Mouse (Mus musculus): ENCODE measurements around the gene Pam. TPM values are rescaled to one million over a fixed set of nuclear protein-coding genes. Genes with fewer than 3 reads are reported as not detected.

Gene Pam
- total and polyA plus RNA-seq, 2 experiments from 2014 or later: 46.6 to 125 TPM

GRCm38 (mm10) chr1:98053447-98053846 lies 42.0 kb downstream of the Pam start:
- WGBS: 38% methylated on average over 2 of the region's 2 CpGs
- TF ChIP-seq CTCF (IDR thresholded peaks at IDR 0.05): peak; percentile 60
- DNase-seq (ENCODE audit: low spot score) (no peak), ATAC-seq (ENCODE audit: low FRiP score) (0 out of 2 replicates have a peak, but pooled peaks have one; percentile 66)
- no peak overlapping the region for H3K4me3 ChIP-seq (ENCODE audit: low read depth, low read length)
- H3K4me1 ChIP-seq (ENCODE audit: insufficient read depth, low read length): no peaks in the 10 kb centered on the region
- H3K36me3 ChIP-seq (ENCODE audit: insufficient read depth, low read length): no peaks in the 10 kb centered on the region
- H3K9me3 ChIP-seq (ENCODE audit: low read length): no peaks in the 10 kb centered on the region
- no peak overlapping the region for H3K9ac ChIP-seq (replicated peaks; ENCODE audit: low read length, poor library complexity, severe bottlenecking)
- no peak overlapping the region for H3K4me2 ChIP-seq (ENCODE audit: low read depth, low read length, poor library complexity, severe bottlenecking)
- H3K27ac ChIP-seq (ENCODE audit: low read depth, low read length): no peak overlapping the region
- H3K27me3 ChIP-seq (ENCODE audit: insufficient read depth, low read length): no peaks in the 10 kb centered on the region

DNA sequence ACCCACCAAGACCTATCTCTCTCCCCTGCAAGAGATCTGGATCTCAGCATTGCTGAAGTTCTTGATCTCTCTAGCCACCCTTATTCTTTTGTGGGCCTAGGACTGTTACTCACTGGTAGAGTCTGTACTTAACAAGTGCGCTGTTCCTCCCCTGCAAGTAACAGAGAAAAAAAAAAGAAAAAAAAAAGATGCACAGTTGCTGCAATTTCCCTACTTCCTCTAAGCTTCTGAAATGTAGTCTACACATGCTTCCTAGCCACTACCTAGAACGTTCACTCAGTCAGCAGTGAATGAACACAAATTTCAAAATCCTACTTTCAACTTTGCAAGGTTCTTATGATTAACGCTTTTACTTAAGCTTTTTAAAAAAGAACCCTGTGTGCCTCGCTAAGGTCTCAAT lies 42.7 kb downstream of the Pam start:
- WGBS: 85% methylated on average over 4 of the region's 4 CpGs

GRCm38 (mm10) chr1:98051039-98051438 lies 44.4 kb downstream of the Pam start:
- no peak overlapping the region for H3K27ac ChIP-seq (ENCODE audit: low read depth, low read length)
- no peaks in the 10 kb centered on the region for H3K27me3 ChIP-seq (ENCODE audit: insufficient read depth, low read length)
- H3K9ac ChIP-seq (replicated peaks; ENCODE audit: low read length, poor library complexity, severe bottlenecking): no peak overlapping the region
- no peak for TF ChIP-seq CTCF (IDR thresholded peaks at IDR 0.05)
- DNase-seq (ENCODE audit: low spot score) (no peak), ATAC-seq (ENCODE audit: low FRiP score) (no peak)
- no peak overlapping the region for H3K4me3 ChIP-seq (ENCODE audit: low read depth, low read length)
- 0 out of 2 replicates have a peak, but pooled peaks cover 3% of the 10 kb centered on the region for H3K4me1 ChIP-seq (ENCODE audit: insufficient read depth, low read length)
- no peak overlapping the region for H3K4me2 ChIP-seq (ENCODE audit: low read depth, low read length, poor library complexity, severe bottlenecking)
- H3K36me3 ChIP-seq (ENCODE audit: insufficient read depth, low read length): no peaks in the 10 kb centered on the region
- 58% methylated on average over 3 of the region's 3 CpGs for whole genome bisulfite sequencing
- no peaks in the 10 kb centered on the region for H3K9me3 ChIP-seq (ENCODE audit: low read length)

More for the DNA sequence above, 42.7 kb downstream of the Pam start:
- H3K27ac ChIP-seq (ENCODE audit: low read depth, low read length): no peak overlapping the region
- no peak overlapping the region for H3K4me2 ChIP-seq (ENCODE audit: low read depth, low read length, poor library complexity, severe bottlenecking)
- 0 out of 2 replicates have a peak, but pooled peaks cover 3% of the 10 kb centered on the region for H3K4me1 ChIP-seq (ENCODE audit: insufficient read depth, low read length)
- no peak overlapping the region for H3K4me3 ChIP-seq (ENCODE audit: low read depth, low read length)
- H3K36me3 ChIP-seq (ENCODE audit: insufficient read depth, low read length): no peaks in the 10 kb centered on the region
- no peak for TF ChIP-seq CTCF (IDR thresholded peaks at IDR 0.05)
- no peak overlapping the region for H3K9ac ChIP-seq (replicated peaks; ENCODE audit: low read length, poor library complexity, severe bottlenecking)
- ATAC-seq (ENCODE audit: low FRiP score) (no peak), DNase-seq (ENCODE audit: low spot score) (no peak)
- H3K27me3 ChIP-seq (ENCODE audit: insufficient read depth, low read length): no peaks in the 10 kb centered on the region
- H3K9me3 ChIP-seq (ENCODE audit: low read length): no peaks in the 10 kb centered on the region

- Histone ChIP-seq H3K4me1 (ENCODE audit: insufficient read depth, low read length) (0 out of 2 replicates have a peak, but pooled peaks cover 3% of the 10 kb centered on the region), H3K4me2 (ENCODE audit: low read depth, low read length, poor library complexity, severe bottlenecking) (no peak overlapping the region), H3K9ac (replicated peaks; ENCODE audit: low read length, poor library complexity, severe bottlenecking) (no peak overlapping the region), H3K4me3 (ENCODE audit: low read depth, low read length) (no peak overlapping the region), H3K9me3 (ENCODE audit: low read length) (no peaks in the 10 kb centered on the region), H3K27me3 (ENCODE audit: insufficient read depth, low read length) (no peaks in the 10 kb centered on the region), H3K36me3 (ENCODE audit: insufficient read depth, low read length) (no peaks in the 10 kb centered on the region), H3K27ac (ENCODE audit: low read depth, low read length) (no peak overlapping the region)
- 79% methylated on average over 7 of the region's 7 CpGs for WGBS
- no peak for ATAC-seq (ENCODE audit: low FRiP score)
- no peak for DNase-seq (ENCODE audit: low spot score)
- TF ChIP-seq CTCF (IDR thresholded peaks at IDR 0.05): no peak
Observed at GRCm38 (mm10) chr1:98049756-98050155, 45.7 kb downstream of the Pam start.

GRCm38 (mm10) chr1:98048218-98048801 lies 47.1 kb downstream of the Pam start:
- peak; percentile 62 for DNase-seq (ENCODE audit: low spot score)
- H3K4me1 ChIP-seq (ENCODE audit: insufficient read depth, low read length): 0 out of 2 replicates have a peak, but pooled peaks cover 3% of the 10 kb centered on the region
- peak overlapping the region; percentile 43 for H3K4me2 ChIP-seq (ENCODE audit: low read depth, low read length, poor library complexity, severe bottlenecking)
- peak; percentile 39; the same call in 1 of the 2 replicates for ATAC-seq (ENCODE audit: low FRiP score)
- H3K27ac ChIP-seq (ENCODE audit: low read depth, low read length): peak overlapping the region; percentile 68
- no peaks in the 10 kb centered on the region for H3K27me3 ChIP-seq (ENCODE audit: insufficient read depth, low read length)
- H3K36me3 ChIP-seq (ENCODE audit: insufficient read depth, low read length): no peaks in the 10 kb centered on the region
- 11% methylated on average over 5 of the region's 5 CpGs for WGBS
- H3K4me3 ChIP-seq (ENCODE audit: low read depth, low read length): peak overlapping the region; percentile 26; the same call in 1 of the 2 replicates
- H3K9me3 ChIP-seq (ENCODE audit: low read length): no peaks in the 10 kb centered on the region
- no peak for TF ChIP-seq CTCF (IDR thresholded peaks at IDR 0.05)
- H3K9ac ChIP-seq (replicated peaks; ENCODE audit: low read length, poor library complexity, severe bottlenecking): peak overlapping the region; percentile 44; the same call in 1 of the 2 replicates

All from midbrain, postnatal 0 days (tissue).